Mouse (Mus musculus) Patski (cell line): ENCODE measurements around the gene Boc. TPM values are rescaled to one million over a fixed set of nuclear protein-coding genes. Genes with fewer than 3 reads are reported as not detected.

ENCODE experiments used
- ATAC-seq: fragments of 100-300 bp; one replicate; pipeline ENCODE4 v1.8.0; 2021
- CTCF ChIA-PET: fragments of 350-600 bp; sonication (Branson Sonifier 250); formaldehyde crosslinking; loops from one replicate; lab custom pipeline; 2022; ENCODE audit warnings: inconsistent platforms; lab: Charles Lee
- POLR2A ChIA-PET: fragments of 350-600 bp; sonication (Branson Sonifier 250); formaldehyde crosslinking; loops from one replicate; lab custom pipeline; 2022; ENCODE audit warnings: antibody characterized with exemption, inconsistent platforms; lab: Charles Lee
- DNase-seq: peaks from one replicate; pipeline ENCODE4 v3.0.0-alpha.2; 2011; ENCODE audit warnings: low read depth, low spot score
- H3K27me3 ChIP-seq: fragments of 371-371 bp; one replicate; pipeline ENCODE4 v1.5.1; 2021
- CTCF ChIP-seq: fragments of 100-300 bp; IDR thresholded peaks from one replicate; pipeline ENCODE4 v1.5.1; 2021
- in situ Hi-C: fragments of 300-500 bp; cut with MboI; formaldehyde crosslinking; loops from 3 replicates; pipeline ENCODE4 v1.11.1; 2018; ENCODE audit warnings: low pct_unique_long_range_greater_than_20kb, mixed read lengths
- polyA plus RNA-seq: library from polyadenylated mRNA; unstranded; gene quantifications from one replicate; pipeline ENCODE4 v1.2.3, GENCODE M21; 2021

Gene Boc
- polyA plus RNA-seq, 1 experiment from 2014 or later, result 13.8 TPM

DNA sequence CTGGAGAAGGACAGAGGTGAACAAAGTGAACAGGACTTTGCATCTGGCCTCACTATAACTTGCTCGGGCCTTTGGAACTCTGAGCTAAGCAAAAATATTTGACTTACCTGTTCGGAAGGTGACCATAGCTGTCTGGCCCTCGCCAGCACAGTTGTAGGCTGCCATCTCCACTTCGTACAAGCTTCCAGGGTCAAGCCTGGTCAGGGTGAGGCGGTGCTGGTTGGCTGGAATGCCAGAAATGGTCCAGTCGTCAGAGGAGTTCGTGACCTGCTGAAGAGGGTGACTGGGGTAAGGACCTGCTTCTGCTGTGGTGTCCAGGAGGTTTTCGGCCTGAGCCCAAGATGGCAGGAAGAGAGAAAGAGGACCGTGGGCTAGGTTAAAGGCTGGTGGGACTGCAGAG, 66.0 kb downstream of the Boc start:
- in situ Hi-C loops, result no loop called here
- ChIA-PET CTCF (interaction anchor here (0.7 kb wide), 1 partner anchor 15 kb away, joined by 4 read pairs; no protein-coding TSS in a partner anchor), POLR2A (interaction anchor here (0.5 kb wide), 1 partner anchor 10 kb away, joined by 4 read pairs; no protein-coding TSS in a partner anchor)
- no peaks in the 10 kb centered on the region for H3K27me3 ChIP-seq
- no peak for DNase-seq
- no peak for ATAC-seq
- TF ChIP-seq CTCF, result no peak

DNA sequence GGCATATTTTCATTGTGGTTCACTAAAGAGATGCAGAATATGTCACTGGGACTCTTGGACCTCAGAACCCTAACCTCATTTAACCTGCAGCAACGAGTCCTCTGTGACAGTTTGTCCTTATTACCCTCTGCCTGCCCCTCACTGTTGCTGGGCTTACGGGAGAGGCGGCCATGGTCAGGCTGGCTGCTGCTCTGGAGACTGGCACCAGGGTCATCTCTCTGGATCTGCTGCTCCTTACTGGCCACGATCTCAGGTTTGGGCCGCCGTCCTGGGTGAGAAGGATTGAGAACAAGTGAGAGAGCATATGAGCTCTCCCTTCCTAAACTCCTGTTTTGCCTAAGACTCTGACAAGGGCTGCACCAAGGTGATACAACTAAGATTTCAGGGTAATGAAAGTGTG, 66.5 kb downstream of the Boc start:
- CTCF ChIA-PET, result no interaction called here
- in situ Hi-C loops, result no loop called here
- no peak for TF ChIP-seq CTCF

DNA sequence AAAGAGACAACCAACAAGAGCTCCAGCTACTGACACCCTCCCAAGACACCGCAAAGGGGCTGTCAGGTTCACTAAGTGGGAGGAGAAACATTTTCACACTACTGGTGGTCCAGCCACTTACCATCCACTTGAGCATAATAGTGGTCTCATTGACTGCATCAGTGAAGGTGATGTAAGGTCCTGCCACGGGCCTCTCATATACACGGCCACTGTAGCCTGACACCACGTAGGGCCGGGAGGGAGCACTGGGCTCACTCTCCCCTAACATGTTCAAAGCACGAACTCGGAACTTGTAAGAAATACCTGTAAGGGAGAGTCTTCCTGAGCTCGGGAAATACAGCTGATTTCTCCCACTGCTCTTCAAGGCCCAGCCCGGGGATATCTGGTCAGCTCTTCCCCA, 67.6 kb downstream of the Boc start:
- no peaks in the 10 kb centered on the region for H3K27me3 ChIP-seq
- no peak for ATAC-seq
- in situ Hi-C loops, result no loop called here
- POLR2A ChIA-PET, result interaction anchor here (0.5 kb wide), 1 partner anchor 226 kb away, joined by 3 read pairs; no protein-coding TSS in a partner anchor
- no peak for TF ChIP-seq CTCF
- CTCF ChIA-PET, result no interaction called here
- DNase-seq, result no peak

More for the DNA sequence above, 66.5 kb downstream of the Boc start:
- ATAC-seq (no peak), DNase-seq (no peak)
- POLR2A ChIA-PET, result no interaction called here
- no peaks in the 10 kb centered on the region for H3K27me3 ChIP-seq

DNA sequence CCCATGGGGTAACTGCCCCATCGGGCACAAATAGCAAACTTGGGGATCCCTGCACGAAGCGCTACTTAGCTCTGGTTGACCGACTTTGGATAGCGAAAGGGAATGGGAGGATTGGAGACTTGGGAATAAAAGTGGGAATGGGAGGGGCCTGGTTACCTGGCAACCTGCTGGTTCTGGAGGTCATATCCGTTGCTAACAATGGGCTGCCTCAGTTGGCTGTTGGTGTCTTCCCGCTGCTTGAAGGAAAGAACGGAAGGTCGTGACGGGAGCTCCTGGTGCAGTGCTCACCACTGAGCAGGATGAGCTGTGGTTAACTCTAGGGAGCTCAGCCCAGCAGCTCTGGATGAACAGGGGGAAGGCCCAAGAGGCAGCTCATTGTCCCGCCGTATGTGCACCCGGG, 71.5 kb downstream of the Boc start:
- ATAC-seq (no peak), DNase-seq (no peak)
- ChIA-PET CTCF (interaction anchor here (4.7 kb wide), 1 partner anchor 157 kb away, joined by 20 read pairs; no protein-coding TSS in a partner anchor), POLR2A (no interaction called here)
- H3K27me3 ChIP-seq, result no peaks in the 10 kb centered on the region
- no peak for TF ChIP-seq CTCF
- in situ Hi-C loops, result loop anchor here (10.0 kb wide), 2 partner anchors 238 to 658 kb away; partner anchors contain the start of gene Nepro

DNA sequence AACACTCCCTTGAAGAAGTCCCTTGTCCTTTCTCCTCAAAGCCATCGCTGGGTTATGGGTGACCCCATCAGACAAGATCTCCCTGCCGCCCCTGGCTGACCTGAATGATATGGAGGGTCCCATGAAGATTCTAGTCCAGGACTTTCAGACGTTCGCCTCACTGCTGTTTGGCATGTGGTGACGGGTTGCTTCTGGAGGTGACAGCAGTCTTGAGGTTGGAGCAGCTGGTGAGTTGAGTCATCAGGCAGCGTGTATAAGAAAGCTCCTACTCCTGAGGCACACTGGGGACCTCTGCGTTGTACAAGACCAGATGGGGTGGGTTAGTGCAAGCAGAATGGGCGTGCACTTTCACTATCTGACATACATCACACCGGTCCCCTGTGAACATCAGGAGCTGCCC, 72.1 kb downstream of the Boc start:
- in situ Hi-C loops, result loop anchor here (10.0 kb wide), 2 partner anchors 238 to 658 kb away; partner anchors contain the start of gene Nepro
- no peak for ATAC-seq
- no peaks in the 10 kb centered on the region for H3K27me3 ChIP-seq
- ChIA-PET CTCF (interaction anchor here (4.7 kb wide), 1 partner anchor 158 kb away, joined by 20 read pairs; no protein-coding TSS in a partner anchor), POLR2A (no interaction called here)
- no peak for DNase-seq
- TF ChIP-seq CTCF, result no peak

DNA sequence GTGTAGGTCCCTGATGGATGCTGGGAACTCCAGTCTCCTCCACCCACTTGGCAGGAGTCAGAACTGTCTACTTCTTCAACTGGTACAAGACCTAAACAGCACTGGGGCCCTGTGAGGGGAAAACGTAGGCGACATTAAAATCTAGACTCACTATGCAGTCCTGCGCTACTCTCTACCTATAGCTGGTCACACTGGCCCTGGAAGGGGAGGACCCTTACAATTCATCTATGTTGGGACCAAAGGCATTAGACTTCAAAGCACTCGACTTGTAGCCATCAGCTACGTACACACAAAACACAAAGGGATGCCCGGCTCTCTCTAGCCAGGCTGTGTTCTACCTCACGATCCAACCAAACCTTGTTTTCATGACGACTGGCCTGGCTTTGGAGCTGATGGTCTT, 73.0 kb downstream of the Boc start:
- DNase-seq (no peak), ATAC-seq (no peak)
- no peak for TF ChIP-seq CTCF
- in situ Hi-C loops, result loop anchor here (10.0 kb wide), 2 partner anchors 239 to 659 kb away; partner anchors contain the start of gene Nepro
- H3K27me3 ChIP-seq, result no peaks in the 10 kb centered on the region
- ChIA-PET POLR2A (no interaction called here), CTCF (interaction anchor here (1.0 to 4.7 kb wide), 3 partner anchors 72 to 231 kb away, joined by 3 to 20 read pairs (median 3); no protein-coding TSS in a partner anchor)

DNA sequence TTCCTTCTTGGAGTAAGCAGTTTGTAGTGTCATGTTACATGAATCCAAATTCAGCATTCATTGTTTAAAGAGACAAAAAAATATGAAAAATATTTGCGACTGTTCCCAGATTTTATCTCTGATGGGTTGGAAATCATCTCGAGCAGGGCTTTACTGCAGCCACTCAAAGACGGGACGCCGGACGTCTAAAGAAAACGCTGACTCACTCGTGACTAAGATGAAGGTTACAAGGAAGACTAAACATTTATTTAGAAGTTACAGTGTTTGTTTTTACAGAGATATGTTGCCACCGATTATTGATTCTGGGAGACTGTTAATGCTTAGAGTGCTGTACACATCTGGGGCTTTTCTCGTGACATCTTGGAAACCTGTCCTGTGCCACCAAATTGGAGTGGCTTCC, 73.9 kb downstream of the Boc start:
- H3K27me3 ChIP-seq, result no peaks in the 10 kb centered on the region
- in situ Hi-C loops, result loop anchor here (5.0 to 10.0 kb wide), 3 partner anchors 162 to 660 kb away; partner anchors contain the start of gene Nepro
- POLR2A ChIA-PET, result no interaction called here
- TF ChIP-seq CTCF, result no peak
- CTCF ChIA-PET, result interaction anchor here (1.3 kb wide), 1 partner anchor 73 kb away, joined by 3 read pairs; no protein-coding TSS in a partner anchor
- ATAC-seq (no peak), DNase-seq (no peak)

DNA sequence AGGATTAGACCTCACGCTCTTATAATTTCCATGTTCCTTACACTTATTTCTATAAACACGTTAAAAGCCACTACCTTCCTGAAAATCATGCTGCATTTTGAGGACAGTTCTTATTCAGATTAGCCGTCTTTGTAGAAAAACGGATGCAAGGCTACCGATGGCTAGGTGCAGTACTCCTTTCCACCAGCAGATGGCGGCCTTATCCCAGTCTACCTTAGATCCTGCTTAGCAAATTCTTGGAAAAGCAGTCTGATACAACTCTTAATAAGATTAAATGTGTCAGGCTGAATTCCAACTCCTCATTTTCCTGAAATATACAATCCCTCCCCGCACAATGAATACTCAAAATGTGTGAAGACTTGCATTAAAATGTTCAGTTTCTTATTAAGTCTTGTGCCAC, 74.6 kb downstream of the Boc start:
- CTCF ChIA-PET, result interaction anchor here (0.7 to 1.5 kb wide), 8 partner anchors 12 to 209 kb away, joined by 3 to 17 read pairs (median 4); no protein-coding TSS in a partner anchor
- TF ChIP-seq CTCF, result peak; percentile 82
- POLR2A ChIA-PET, result no interaction called here
- no peak for DNase-seq
- no peaks in the 10 kb centered on the region for H3K27me3 ChIP-seq
- ATAC-seq, result no peak
- in situ Hi-C loops, result loop anchor here (5.0 to 10.0 kb wide), 3 partner anchors 163 to 661 kb away; partner anchors contain the start of gene Nepro

DNA sequence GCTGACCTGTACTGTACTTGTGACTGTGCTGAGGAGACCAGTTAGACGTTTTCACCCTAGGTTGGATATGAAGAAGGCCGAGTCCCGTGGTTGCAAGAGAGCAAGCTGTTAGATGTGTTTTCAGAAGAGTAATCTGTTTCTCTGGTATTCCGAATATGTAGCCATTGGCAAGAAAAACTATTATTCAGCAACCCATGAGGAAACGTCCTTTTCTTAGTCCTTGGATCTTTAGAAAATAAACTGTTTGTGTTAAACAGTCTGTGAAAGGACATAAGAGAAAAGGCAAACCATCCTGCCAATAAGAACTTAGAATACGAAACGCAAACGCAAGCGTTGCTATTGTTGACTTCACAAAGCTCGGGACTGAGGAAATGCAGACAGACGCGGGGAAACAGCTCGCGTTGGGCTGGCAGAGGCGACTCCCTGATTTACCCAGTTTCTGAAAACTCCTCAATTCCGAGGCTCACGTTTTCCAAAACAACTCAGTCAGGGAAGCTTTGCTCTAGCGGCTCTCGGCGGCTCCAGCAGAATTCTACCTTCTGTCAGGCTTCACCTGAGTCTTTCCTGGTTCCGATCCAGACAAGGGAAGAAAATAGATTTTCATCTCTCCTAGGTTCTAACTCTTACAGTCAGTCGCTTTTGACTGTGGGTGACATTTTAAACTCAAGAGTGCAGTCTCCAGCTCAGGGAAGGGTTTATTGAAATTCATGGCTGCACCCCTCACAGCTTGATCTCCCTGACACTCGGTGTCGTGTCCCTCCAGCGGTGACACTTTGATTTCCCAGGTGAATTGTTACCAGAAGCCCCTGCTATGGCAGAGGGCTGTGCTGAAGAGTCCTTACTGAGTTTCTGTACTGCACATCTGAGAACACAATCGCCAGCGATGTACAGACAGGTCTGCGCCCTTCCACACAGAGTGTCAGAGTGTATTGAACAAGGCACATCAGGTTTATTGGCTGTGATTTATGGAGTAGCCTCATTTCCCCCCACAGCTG, 76.8 kb downstream of the Boc start:
- no peak for ATAC-seq
- peaks cover 3% of the 10 kb centered on the region for H3K27me3 ChIP-seq
- in situ Hi-C loops, result loop anchor here (5.0 to 10.0 kb wide), 3 partner anchors 165 to 663 kb away; partner anchors contain the start of gene Nepro
- CTCF ChIA-PET, result interaction anchor here (1.2 to 3.9 kb wide), 6 partner anchors 13 to 247 kb away, joined by 5 to 23 read pairs (median 6); no protein-coding TSS in a partner anchor
- no peak for TF ChIP-seq CTCF
- POLR2A ChIA-PET, result interaction anchor here (0.7 kb wide), 1 partner anchor 620 kb away, joined by 3 read pairs; no protein-coding TSS in a partner anchor
- no peak for DNase-seq

DNA sequence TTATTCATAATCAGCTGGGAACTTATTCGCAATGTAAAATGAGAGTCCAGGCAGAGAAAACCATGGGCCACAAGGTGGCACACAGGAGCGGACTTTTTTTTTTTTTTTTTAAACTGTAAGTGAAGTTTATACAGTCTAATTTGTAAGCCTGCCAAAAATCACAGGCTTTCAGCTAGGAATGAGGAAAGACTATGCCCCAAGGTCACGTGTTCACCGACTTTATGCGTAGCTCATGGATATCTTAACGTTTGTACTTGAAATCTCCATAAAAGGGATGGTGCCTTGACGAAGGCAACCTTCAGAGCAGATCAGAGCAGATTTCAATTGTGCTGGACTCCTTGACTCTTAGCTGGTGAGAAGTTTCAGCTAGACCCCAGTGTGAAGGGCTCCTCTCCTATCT, 78.1 kb downstream of the Boc start:
- peak; percentile 60 for TF ChIP-seq CTCF

More for the DNA sequence above, 78.1 kb downstream of the Boc start:
- POLR2A ChIA-PET, result interaction anchor here (0.7 kb wide), 1 partner anchor 149 kb away, joined by 3 read pairs; no protein-coding TSS in a partner anchor
- ATAC-seq, result no peak
- no peak for DNase-seq
- CTCF ChIA-PET, result interaction anchor here (0.6 to 3.9 kb wide), 11 partner anchors 9 to 248 kb away, joined by 3 to 23 read pairs (median 6); no protein-coding TSS in a partner anchor
- peaks cover 3% of the 10 kb centered on the region for H3K27me3 ChIP-seq
- in situ Hi-C loops, result loop anchor here (5.0 to 10.0 kb wide), 3 partner anchors 167 to 664 kb away; partner anchors contain the start of gene Nepro
